Mouse (Mus musculus): ENCODE measurements around the gene Ostm1. TPM values are rescaled to one million over a fixed set of nuclear protein-coding genes. Genes with fewer than 3 reads are reported as not detected.

Ostm1 gene
- polyA plus RNA-seq, 1 experiment, result 7.7 TPM

DNA sequence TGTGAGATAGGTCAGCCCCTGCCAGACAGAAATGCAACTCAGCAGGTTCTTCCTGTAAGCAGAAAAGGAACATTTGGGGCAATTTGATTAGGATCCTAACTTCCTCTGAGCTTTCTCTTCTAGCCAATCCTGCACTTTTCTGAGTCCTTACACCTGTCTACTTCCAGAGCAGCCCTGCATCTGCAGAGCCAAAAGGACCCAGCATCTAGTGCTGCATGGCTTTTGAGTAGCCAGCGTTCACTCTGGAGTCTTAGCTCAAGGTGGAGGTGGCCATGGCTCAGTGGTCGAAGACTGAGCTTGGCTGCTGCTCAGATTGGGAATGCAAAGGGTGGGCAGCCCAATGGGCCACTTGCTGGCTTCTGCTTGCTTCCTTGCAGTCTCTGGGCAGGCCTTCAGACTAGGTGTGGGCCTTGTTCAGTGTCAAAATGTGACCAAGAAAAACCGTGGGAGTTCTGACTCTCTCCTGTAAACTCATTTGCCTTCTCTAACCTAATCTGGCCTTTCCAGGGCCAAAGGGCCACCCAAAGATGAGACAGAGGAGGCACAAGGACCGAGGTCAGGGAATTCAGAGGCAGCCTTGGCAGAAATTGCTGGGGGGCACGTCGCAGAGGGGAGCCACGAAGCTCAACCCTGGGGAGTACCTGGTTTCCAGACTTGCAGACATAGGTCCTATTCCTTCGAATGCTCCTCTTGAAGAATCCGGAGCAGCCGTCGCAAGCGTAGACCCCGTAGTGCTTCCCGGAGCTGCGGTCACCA, 5.9 kb upstream of the Ostm1 start:
- no peaks in the 10 kb centered on the region for H3K36me3 ChIP-seq (ENCODE audit: control insufficient read depth, insufficient read depth)
- no peak overlapping the region for H3ac ChIP-seq (ENCODE audit: control insufficient read depth, insufficient read length, low read depth)
- TF ChIP-seq CTCF (IDR thresholded peaks at IDR 0.05; ENCODE audit: control insufficient read depth, insufficient read depth, insufficient read length), result no peak
- TF ChIP-seq MYOG (IDR thresholded peaks at IDR 0.05; ENCODE audit: control insufficient read depth, extremely low read depth, insufficient read length), result no peak
- no peak for TF ChIP-seq USF1 (IDR thresholded peaks at IDR 0.05; ENCODE audit: low read depth)
- TF ChIP-seq MAX (IDR thresholded peaks at IDR 0.05), result no peak
- no peak for TF ChIP-seq MYOD1 (IDR thresholded peaks at IDR 0.05; ENCODE audit: control insufficient read depth, insufficient read length, low read depth)
- no peak for TF ChIP-seq CEBPB (IDR thresholded peaks at IDR 0.05; ENCODE audit: low read depth)
- no peak for TF ChIP-seq FOSL1 (IDR thresholded peaks at IDR 0.05; ENCODE audit: insufficient read depth, low read length, poor library complexity, severe bottlenecking)
- H3K79me2 ChIP-seq (ENCODE audit: control insufficient read depth, insufficient read depth), result no peaks in the 10 kb centered on the region
- H3K27me3 ChIP-seq (ENCODE audit: control insufficient read depth, insufficient read depth, insufficient read length), result peaks cover 81% of the 10 kb centered on the region
- no peak overlapping the region for H3K4me3 ChIP-seq (ENCODE audit: insufficient read depth, poor library complexity, severe bottlenecking)
- no peaks in the 10 kb centered on the region for H3K79me3 ChIP-seq (ENCODE audit: low read depth)

DNA sequence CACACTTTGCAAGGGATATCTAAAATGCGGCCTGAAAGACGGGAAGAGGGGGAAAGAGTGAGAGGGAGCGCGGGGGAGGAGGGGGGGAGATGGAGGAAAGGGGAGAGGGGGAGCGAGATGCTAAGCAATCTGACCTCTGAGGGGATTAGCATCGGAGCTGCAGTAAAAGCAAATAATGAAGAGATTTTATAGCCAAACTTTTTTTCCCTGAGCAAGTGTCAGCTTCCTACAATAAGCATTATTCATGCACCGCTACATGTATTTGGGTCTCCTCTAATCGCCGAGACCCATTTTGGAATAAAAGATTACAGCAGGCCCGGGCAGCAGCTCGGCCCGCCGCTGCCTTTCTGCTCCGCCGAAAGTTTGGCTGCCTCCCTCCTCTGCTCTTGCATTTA, 5.3 kb upstream of the Ostm1 start:
- peaks cover 81% of the 10 kb centered on the region for H3K27me3 ChIP-seq (ENCODE audit: control insufficient read depth, insufficient read depth, insufficient read length)
- no peak overlapping the region for H3ac ChIP-seq (ENCODE audit: control insufficient read depth, insufficient read length, low read depth)
- H3K36me3 ChIP-seq (ENCODE audit: control insufficient read depth, insufficient read depth), result no peaks in the 10 kb centered on the region
- no peak overlapping the region for H3K4me3 ChIP-seq (ENCODE audit: insufficient read depth, poor library complexity, severe bottlenecking)
- no peaks in the 10 kb centered on the region for H3K79me3 ChIP-seq (ENCODE audit: low read depth)
- no peaks in the 10 kb centered on the region for H3K79me2 ChIP-seq (ENCODE audit: control insufficient read depth, insufficient read depth)
- TF ChIP-seq USF1 (IDR thresholded peaks at IDR 0.05; ENCODE audit: low read depth), result no peak
- no peak for TF ChIP-seq MAX (IDR thresholded peaks at IDR 0.05)
- TF ChIP-seq CEBPB (IDR thresholded peaks at IDR 0.05; ENCODE audit: low read depth), result no peak
- TF ChIP-seq CTCF (IDR thresholded peaks at IDR 0.05; ENCODE audit: control insufficient read depth, insufficient read depth, insufficient read length), result no peak
- TF ChIP-seq MYOD1 (IDR thresholded peaks at IDR 0.05; ENCODE audit: control insufficient read depth, insufficient read length, low read depth), result no peak
- TF ChIP-seq FOSL1 (IDR thresholded peaks at IDR 0.05; ENCODE audit: insufficient read depth, low read length, poor library complexity, severe bottlenecking), result no peak
- TF ChIP-seq MYOG (IDR thresholded peaks at IDR 0.05; ENCODE audit: control insufficient read depth, extremely low read depth, insufficient read length), result no peak

DNA sequence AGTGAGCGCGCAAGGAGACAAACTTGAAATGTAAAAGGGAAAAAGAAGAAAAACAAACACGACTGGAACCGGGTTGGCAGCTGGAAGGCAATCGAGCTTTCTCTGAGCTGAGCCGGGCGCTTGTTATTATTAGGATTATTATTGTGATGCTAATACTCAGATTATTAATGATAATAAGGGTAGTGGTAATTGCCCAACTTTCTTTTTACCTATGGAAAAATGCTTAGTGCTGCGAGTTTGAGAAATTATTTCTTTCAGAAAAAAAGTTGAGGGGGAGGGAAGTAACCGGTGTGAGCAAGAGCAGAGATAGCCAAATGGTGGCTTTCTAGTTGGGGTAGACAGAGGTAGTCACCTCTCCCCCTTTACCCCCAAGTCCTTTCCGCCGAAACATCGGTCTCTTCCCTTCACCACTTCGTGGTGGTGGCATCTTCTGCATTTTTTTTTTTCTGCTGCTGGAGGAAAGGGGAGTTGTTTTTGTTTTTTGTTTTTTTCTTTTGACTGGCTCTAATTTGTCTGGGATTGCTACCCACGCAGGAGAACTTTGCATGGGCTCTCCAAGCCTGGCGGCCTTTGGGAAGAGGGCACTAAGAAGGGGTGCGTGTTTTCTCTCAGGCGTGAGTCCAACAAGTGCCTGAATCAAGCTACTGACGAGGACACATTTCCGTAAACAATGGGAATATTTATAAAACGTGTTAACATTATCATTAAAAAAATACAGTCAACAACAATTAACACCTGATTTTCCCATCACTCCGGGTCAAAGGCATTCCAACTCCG, 4.7 kb upstream of the Ostm1 start:
- peaks cover 81% of the 10 kb centered on the region for H3K27me3 ChIP-seq (ENCODE audit: control insufficient read depth, insufficient read depth, insufficient read length)
- H3K4me3 ChIP-seq (ENCODE audit: insufficient read depth, poor library complexity, severe bottlenecking), result no peak overlapping the region
- H3K36me3 ChIP-seq (ENCODE audit: control insufficient read depth, insufficient read depth), result no peaks in the 10 kb centered on the region
- no peak overlapping the region for H3ac ChIP-seq (ENCODE audit: control insufficient read depth, insufficient read length, low read depth)
- TF ChIP-seq CTCF (IDR thresholded peaks at IDR 0.05; ENCODE audit: control insufficient read depth, insufficient read depth, insufficient read length), result no peak
- TF ChIP-seq MAX (IDR thresholded peaks at IDR 0.05), result no peak
- no peak for TF ChIP-seq CEBPB (IDR thresholded peaks at IDR 0.05; ENCODE audit: low read depth)
- H3K79me2 ChIP-seq (ENCODE audit: control insufficient read depth, insufficient read depth), result no peaks in the 10 kb centered on the region
- H3K79me3 ChIP-seq (ENCODE audit: low read depth), result no peaks in the 10 kb centered on the region

- Histone ChIP-seq H3K36me3 (ENCODE audit: control insufficient read depth, insufficient read depth) (no peaks in the 10 kb centered on the region), H3ac (ENCODE audit: control insufficient read depth, insufficient read length, low read depth) (no peak overlapping the region), H3K79me3 (ENCODE audit: low read depth) (no peaks in the 10 kb centered on the region), H3K4me3 (ENCODE audit: insufficient read depth, poor library complexity, severe bottlenecking) (no peak overlapping the region), H3K27me3 (ENCODE audit: control insufficient read depth, insufficient read depth, insufficient read length) (peaks cover 81% of the 10 kb centered on the region), H3K79me2 (ENCODE audit: control insufficient read depth, insufficient read depth) (no peaks in the 10 kb centered on the region)
- TF ChIP-seq MYOD1 (IDR thresholded peaks at IDR 0.05; ENCODE audit: control insufficient read depth, insufficient read length, low read depth), result no peak
- TF ChIP-seq MYOG (IDR thresholded peaks at IDR 0.05; ENCODE audit: control insufficient read depth, extremely low read depth, insufficient read length), result no peak
- no peak for TF ChIP-seq USF1 (IDR thresholded peaks at IDR 0.05; ENCODE audit: low read depth)
- TF ChIP-seq FOSL1 (IDR thresholded peaks at IDR 0.05; ENCODE audit: insufficient read depth, low read length, poor library complexity, severe bottlenecking), result no peak
- TF ChIP-seq CTCF (IDR thresholded peaks at IDR 0.05; ENCODE audit: control insufficient read depth, insufficient read depth, insufficient read length), result no peak
- no peak for TF ChIP-seq CEBPB (IDR thresholded peaks at IDR 0.05; ENCODE audit: low read depth)
- no peak for TF ChIP-seq MAX (IDR thresholded peaks at IDR 0.05)
Observed at GRCm38 (mm10) chr10:42579475-42580130, 4.0 kb upstream of the Ostm1 start.

- no peaks in the 10 kb centered on the region for H3K36me3 ChIP-seq (ENCODE audit: control insufficient read depth, insufficient read depth)
- H3K27me3 ChIP-seq (ENCODE audit: control insufficient read depth, insufficient read depth, insufficient read length), result peaks cover 81% of the 10 kb centered on the region
- H3K79me3 ChIP-seq (ENCODE audit: low read depth), result no peaks in the 10 kb centered on the region
- no peaks in the 10 kb centered on the region for H3K79me2 ChIP-seq (ENCODE audit: control insufficient read depth, insufficient read depth)
- H3ac ChIP-seq (ENCODE audit: control insufficient read depth, insufficient read length, low read depth), result no peak overlapping the region
- H3K4me3 ChIP-seq (ENCODE audit: insufficient read depth, poor library complexity, severe bottlenecking), result no peak overlapping the region
- TF ChIP-seq FOSL1 (IDR thresholded peaks at IDR 0.05; ENCODE audit: insufficient read depth, low read length, poor library complexity, severe bottlenecking), result no peak
- no peak for TF ChIP-seq USF1 (IDR thresholded peaks at IDR 0.05; ENCODE audit: low read depth)
- no peak for TF ChIP-seq CEBPB (IDR thresholded peaks at IDR 0.05; ENCODE audit: low read depth)
- TF ChIP-seq MAX (IDR thresholded peaks at IDR 0.05), result no peak
- no peak for TF ChIP-seq CTCF (IDR thresholded peaks at IDR 0.05; ENCODE audit: control insufficient read depth, insufficient read depth, insufficient read length)
- no peak for TF ChIP-seq MYOD1 (IDR thresholded peaks at IDR 0.05; ENCODE audit: control insufficient read depth, insufficient read length, low read depth)
- TF ChIP-seq MYOG (IDR thresholded peaks at IDR 0.05; ENCODE audit: control insufficient read depth, extremely low read depth, insufficient read length), result no peak
Observed at GRCm38 (mm10) chr10:42580131-42580950, 3.3 kb upstream of the Ostm1 start.
